Mouse (Mus musculus): ENCODE measurements at regions not wholly inside any gene's neighbourhood (a gene's known extent, or its start where the extent isn't known, plus 50 kb on each side); places are given as distances from the start of the nearest gene placed in this dataset.

- peak; percentile 89 for ATAC-seq (ENCODE audit: poor library complexity, severe bottlenecking)
These were observed 124.1 kb upstream of the Tank start for GRCm38 (mm10) chr2:61454311-61454728.

- ATAC-seq (ENCODE audit: poor library complexity, severe bottlenecking), result no peak
These were observed 124.7 kb upstream of the Tank start for GRCm38 (mm10) chr2:61453490-61454281.

- no peak for ATAC-seq (ENCODE audit: poor library complexity, severe bottlenecking)
These were observed 125.8 kb upstream of the Tank start for GRCm38 (mm10) chr2:61452581-61452980.

GRCm38 (mm10) chr2:61450731-61451130 lies 127.7 kb upstream of the Tank start:
- no peak for ATAC-seq (ENCODE audit: poor library complexity, severe bottlenecking)

- ATAC-seq (ENCODE audit: poor library complexity, severe bottlenecking), result no peak
These were observed 141.8 kb upstream of the Tank start for GRCm38 (mm10) chr2:61436591-61436990.

- no peak for ATAC-seq (ENCODE audit: poor library complexity, severe bottlenecking)
These were observed 170.5 kb upstream of the Tank start for GRCm38 (mm10) chr2:61407881-61408280.

GRCm38 (mm10) chr2:61406104-61406751 lies 172.2 kb upstream of the Tank start:
- no peak for ATAC-seq (ENCODE audit: poor library complexity, severe bottlenecking)

- no peak for ATAC-seq (ENCODE audit: poor library complexity, severe bottlenecking)
These were observed 173.1 kb upstream of the Tank start for GRCm38 (mm10) chr2:61405261-61405660.

- 0 out of 2 replicates have a peak, but pooled peaks have one; percentile 21 for ATAC-seq (ENCODE audit: poor library complexity, severe bottlenecking)
These were observed 175.5 kb upstream of the Tank start for GRCm38 (mm10) chr2:61402588-61403487.

- peak; percentile 67 for ATAC-seq (ENCODE audit: poor library complexity, severe bottlenecking)
These were observed 176.5 kb upstream of the Tank start for GRCm38 (mm10) chr2:61401636-61402587.

GRCm38 (mm10) chr2:61398633-61399032 lies 179.8 kb upstream of the Tank start:
- no peak for ATAC-seq (ENCODE audit: poor library complexity, severe bottlenecking)

- no peak for ATAC-seq (ENCODE audit: poor library complexity, severe bottlenecking)
These were observed 188.8 kb upstream of the Tank start for GRCm38 (mm10) chr2:61389622-61390021.

GRCm38 (mm10) chr2:61389207-61389606 lies 189.2 kb upstream of the Tank start:
- ATAC-seq (ENCODE audit: poor library complexity, severe bottlenecking), result no peak

- ATAC-seq (ENCODE audit: poor library complexity, severe bottlenecking), result no peak
These were observed 190.8 kb upstream of the Tank start for GRCm38 (mm10) chr2:61387561-61387960.

GRCm38 (mm10) chr2:61386966-61387365 lies 191.4 kb upstream of the Tank start:
- no peak for ATAC-seq (ENCODE audit: poor library complexity, severe bottlenecking)

- no peak for ATAC-seq (ENCODE audit: poor library complexity, severe bottlenecking)
These were observed 193.9 kb upstream of the Tank start for GRCm38 (mm10) chr2:61384467-61384866.

GRCm38 (mm10) chr2:61383744-61384295 lies 194.6 kb upstream of the Tank start:
- ATAC-seq (ENCODE audit: poor library complexity, severe bottlenecking), result no peak

GRCm38 (mm10) chr2:61379076-61379475 lies 199.3 kb upstream of the Tank start:
- ATAC-seq (ENCODE audit: poor library complexity, severe bottlenecking), result 0 out of 2 replicates have a peak, but pooled peaks have one; percentile 19

- ATAC-seq (ENCODE audit: poor library complexity, severe bottlenecking), result no peak
These were observed 200.1 kb upstream of the Tank start for GRCm38 (mm10) chr2:61378297-61378696.

- no peak for ATAC-seq (ENCODE audit: poor library complexity, severe bottlenecking)
These were observed 200.6 kb upstream of the Tank start for GRCm38 (mm10) chr2:61377756-61378155.
